13 mouse cellular contexts compared by ENCODE assay signal in genomic region chr8:70846371-70847154, GRCm38 (mm10). TPM values are rescaled to one million over a fixed set of nuclear protein-coding genes. Genes with fewer than 3 reads are reported as not detected.
DNase-seq lines count a peak whose midpoint lies in the region; ATAC-seq and TF ChIP-seq lines count a peak whose summit lies in the region.
"Had no signal": no experiment of that assay in that cellular context is flagged by ENCODE, and none has a peak within 500 bp of the region (broad histone marks: within the 10 kb centered on the region; RNA-seq: fewer than 3 reads in every experiment).

No protein-coding gene starts in this region.

- peak; percentile 55 for TF ChIP-seq CTCF in layer of hippocampus, adult 2 months (conservative IDR thresholded peaks at IDR 0.05)
- TF ChIP-seq CTCF in C2C12 (IDR thresholded peaks at IDR 0.05; ENCODE audit: control insufficient read depth, insufficient read depth, insufficient read length) = peak; percentile 8

- no peak overlapping the region for H3K27ac ChIP-seq in embryonic facial prominence, embryonic 13.5 days
- no peak overlapping the region for H3K27ac ChIP-seq in embryonic facial prominence, embryonic 10.5 days (replicated peaks)
- no peak overlapping the region for H3K27ac ChIP-seq in layer of hippocampus, adult 2 months
- H3K27ac ChIP-seq: embryonic facial prominence, embryonic 15.5 days; heart, embryonic 15.5 days had no signal

- ATAC-seq in embryonic facial prominence, embryonic 13.5 days (ENCODE audit: insufficient number of reproducible peaks, insufficient read depth, low FRiP score, low TSS enrichment, low read depth) = no peak
- ATAC-seq in megakaryocyte progenitor cell, adult 5-6 weeks (replicated peaks; ENCODE audit: poor library complexity) = peak; percentile 51
- ATAC-seq in monocyte, adult 5-6 weeks (replicated peaks; ENCODE audit: insufficient number of reproducible peaks, low FRiP score, low TSS enrichment, poor library complexity, severe bottlenecking) = no peak

- 0 out of 2 replicates have a peak, but pooled peaks cover 3% of the 10 kb centered on the region for H3K27me3 ChIP-seq in embryonic facial prominence, embryonic 13.5 days
- peaks cover 42% of the 10 kb centered on the region for H3K27me3 ChIP-seq in embryonic facial prominence, embryonic 10.5 days (replicated peaks; ENCODE audit: low read depth, poor library complexity, severe bottlenecking)
- peaks cover 6% of the 10 kb centered on the region for H3K27me3 ChIP-seq in C2C12 (ENCODE audit: control insufficient read depth, insufficient read depth, insufficient read length)

- no peaks in the 10 kb centered on the region; the same call in 1 of the 2 replicates for H3K4me1 ChIP-seq in embryonic facial prominence, embryonic 13.5 days
- H3K4me1 ChIP-seq in embryonic facial prominence, embryonic 10.5 days = peaks cover 15% of the 10 kb centered on the region
- H3K4me1 ChIP-seq: embryonic facial prominence, embryonic 15.5 days; heart, embryonic 15.5 days had no signal

- 0 out of 2 replicates have a peak overlapping the region, but pooled peaks have one; percentile 21 for H3K9ac ChIP-seq in embryonic facial prominence, embryonic 13.5 days
- H3K9ac ChIP-seq: embryonic facial prominence, embryonic 15.5 days; heart, embryonic 15.5 days had no signal

- no peaks in the 10 kb centered on the region for H3K79me3 ChIP-seq in C2C12 (ENCODE audit: low read depth)

- H3K9me3 ChIP-seq in embryonic facial prominence, embryonic 13.5 days = no peaks in the 10 kb centered on the region
- H3K9me3 ChIP-seq in embryonic facial prominence, embryonic 10.5 days = no peaks in the 10 kb centered on the region
- H3K9me3 ChIP-seq: embryonic facial prominence, embryonic 15.5 days; heart, embryonic 15.5 days; megakaryocyte, embryonic 14.5 days had no signal

- no peak overlapping the region for H3K4me3 ChIP-seq in embryonic facial prominence, embryonic 13.5 days
- no peak overlapping the region for H3K4me3 ChIP-seq in embryonic facial prominence, embryonic 10.5 days
- no peak overlapping the region for H3K4me3 ChIP-seq in layer of hippocampus, adult 2 months
- no peak overlapping the region for H3K4me3 ChIP-seq in C2C12 (ENCODE audit: insufficient read depth, poor library complexity, severe bottlenecking)
- H3K4me3 ChIP-seq: embryonic facial prominence, embryonic 15.5 days; heart, embryonic 15.5 days; megakaryocyte, embryonic 14.5 days had no signal

- WGBS in embryonic facial prominence, embryonic 13.5 days = 56% methylated on average over 15 of the region's 15 CpGs
- WGBS in embryonic facial prominence, embryonic 10.5 days = 59% methylated on average over 15 of the region's 15 CpGs

- H3K4me2 ChIP-seq in embryonic facial prominence, embryonic 13.5 days = no peak overlapping the region
- H3K4me2 ChIP-seq: embryonic facial prominence, embryonic 15.5 days; heart, embryonic 15.5 days had no signal

- H3K79me2 ChIP-seq in C2C12 (ENCODE audit: control insufficient read depth, insufficient read depth) = no peaks in the 10 kb centered on the region

- H3K36me3 ChIP-seq in embryonic facial prominence, embryonic 13.5 days = no peaks in the 10 kb centered on the region
- no peaks in the 10 kb centered on the region for H3K36me3 ChIP-seq in embryonic facial prominence, embryonic 10.5 days (replicated peaks)
- no peaks in the 10 kb centered on the region for H3K36me3 ChIP-seq in C2C12 (ENCODE audit: control insufficient read depth, insufficient read depth)
- H3K36me3 ChIP-seq: embryonic facial prominence, embryonic 15.5 days; heart, embryonic 15.5 days had no signal

- no peak overlapping the region for H3ac ChIP-seq in C2C12 (ENCODE audit: control insufficient read depth, insufficient read length, low read depth)

- DNase-seq in embryonic facial prominence, embryonic 10.5 days (ENCODE audit: low spot score) = no peak
- no peak for DNase-seq in layer of hippocampus, adult 2 months (ENCODE audit: low spot score in 2 of 2)
- no peak for DNase-seq in layer of hippocampus, adult 8-10 months (ENCODE audit: low spot score in 2 of 2)
- DNase-seq in frontal cortex, postnatal 14 days (ENCODE audit: low spot score in 2 of 2) = no peak
- DNase-seq: cerebellum, postnatal 14 days; kidney, adult 11 months had no signal

TF ChIP-seq in C2C12, 6 proteins besides CTCF, POLR2A, EP300 and RAD21:
- TF ChIP-seq CEBPB (IDR thresholded peaks at IDR 0.05; ENCODE audit: low read depth) (no peak), MYOG (IDR thresholded peaks at IDR 0.05; ENCODE audit: control insufficient read depth, extremely low read depth, insufficient read length) (no peak), MYOD1 (IDR thresholded peaks at IDR 0.05; ENCODE audit: control insufficient read depth, insufficient read length, low read depth) (no peak), FOSL1 (IDR thresholded peaks at IDR 0.05; ENCODE audit: insufficient read depth, low read length, poor library complexity, severe bottlenecking) (no peak), MAX (IDR thresholded peaks at IDR 0.05) (no peak), USF1 (IDR thresholded peaks at IDR 0.05; ENCODE audit: low read depth) (no peak)

RNA-seq across cellular contexts. Expression of gene Arrdc2, which starts 7.0 kb away (rescaled TPM):
- polyA plus RNA-seq in embryonic facial prominence, embryonic 13.5 days (2015; fragmentation: Nextera tagmentation; extraction: Ambion mirVana) = 5.9 and 7.7 TPM in 2 replicates
- 5.1 and 5.8 TPM in 2 replicates for polyA plus RNA-seq in embryonic facial prominence, embryonic 10.5 days (2016; fragmentation: Nextera tagmentation; extraction: Ambion mirVana)
- total RNA-seq in layer of hippocampus, adult 2 months (2021) = 10 to 100 TPM; 13.8 to 20.9 TPM
- total RNA-seq in layer of hippocampus, adult 8-10 months (2022) = 10 to 100 TPM; 14.8 to 25.8 (median 21.3) TPM
- 4.4 TPM for polyA plus RNA-seq in C2C12 (2012; fragmentation: generic; extraction: Trizol)
- 6.0 and 8.6 TPM in 2 replicates for total RNA-seq in megakaryocyte progenitor cell, adult 5-6 weeks (2015)
- total RNA-seq in megakaryocyte progenitor cell, adult 5-6 weeks (2017) = 4.8 and 8.8 TPM in 2 replicates
- total RNA-seq in monocyte, adult 5-6 weeks (2017) = 24.6 to 27.9 TPM (median 26.7 TPM) in 3 replicates

RNA-seq across cellular contexts. Expression of gene Kcnn1, which starts 16.5 kb away (rescaled TPM):
- polyA plus RNA-seq in embryonic facial prominence, embryonic 13.5 days (2015; fragmentation: Nextera tagmentation; extraction: Ambion mirVana) = 3.2 and 5.3 TPM in 2 replicates
- polyA plus RNA-seq in embryonic facial prominence, embryonic 10.5 days (2016; fragmentation: Nextera tagmentation; extraction: Ambion mirVana) = 4.7 and 5.1 TPM in 2 replicates
- total RNA-seq in layer of hippocampus, adult 2 months (2021) = 10 to 100 TPM; 17.4 to 18.3 TPM
- total RNA-seq in layer of hippocampus, adult 8-10 months (2022) = 10 to 100 TPM; 16.5 to 20.0 (median 16.6) TPM
- polyA plus RNA-seq in C2C12 (2012; fragmentation: generic; extraction: Trizol) = 3.2 TPM
- 0.12 and 0.42 TPM in 2 replicates for total RNA-seq in megakaryocyte progenitor cell, adult 5-6 weeks (2015)
- 0.84 and 0.92 TPM in 2 replicates for total RNA-seq in megakaryocyte progenitor cell, adult 5-6 weeks (2017)
- total RNA-seq in monocyte, adult 5-6 weeks (2017) = not detected in 3 replicates

RNA-seq across cellular contexts. Expression of gene Ccdc124, which starts 27.2 kb away (rescaled TPM):
- 108 and 124 TPM in 2 replicates for polyA plus RNA-seq in embryonic facial prominence, embryonic 13.5 days (2015; fragmentation: Nextera tagmentation; extraction: Ambion mirVana)
- polyA plus RNA-seq in embryonic facial prominence, embryonic 10.5 days (2016; fragmentation: Nextera tagmentation; extraction: Ambion mirVana) = 173 and 179 TPM in 2 replicates
- 10 to 100 TPM; 82.2 to 88.9 TPM for total RNA-seq in layer of hippocampus, adult 2 months (2021)
- total RNA-seq in layer of hippocampus, adult 8-10 months (2022) = 10 to 100 TPM; 69.8 to 87.9 (median 78.7) TPM
- 142 TPM for polyA plus RNA-seq in C2C12 (2012; fragmentation: generic; extraction: Trizol)
- total RNA-seq in megakaryocyte progenitor cell, adult 5-6 weeks (2015) = 27.6 and 37.2 TPM in 2 replicates
- total RNA-seq in megakaryocyte progenitor cell, adult 5-6 weeks (2017) = 33.9 and 37.1 TPM in 2 replicates
- total RNA-seq in monocyte, adult 5-6 weeks (2017) = 32.1 to 34.0 TPM (median 32.6 TPM) in 3 replicates

RNA-seq across cellular contexts. Expression of gene Il12rb1, which starts 38.3 kb away (rescaled TPM):
- polyA plus RNA-seq in embryonic facial prominence, embryonic 13.5 days (2015; fragmentation: Nextera tagmentation; extraction: Ambion mirVana) = 0.07 and 0.54 TPM in 2 replicates
- polyA plus RNA-seq in embryonic facial prominence, embryonic 10.5 days (2016; fragmentation: Nextera tagmentation; extraction: Ambion mirVana) = not detected in 2 replicates
- total RNA-seq in layer of hippocampus, adult 2 months (2021) = 1 to 10 TPM in 1 of 2 experiments, under 1 TPM in 1; 0.61 to 1.1 TPM
- total RNA-seq in layer of hippocampus, adult 8-10 months (2022) = 1 to 10 TPM in 1 of 4 experiments, under 1 TPM in 3; 0.83 to 1.1 (median 0.85) TPM
- 29.3 TPM for polyA plus RNA-seq in C2C12 (2012; fragmentation: generic; extraction: Trizol)
- 0.07 and 0.64 TPM in 2 replicates for total RNA-seq in megakaryocyte progenitor cell, adult 5-6 weeks (2015)
- 1.0 and 1.7 TPM in 2 replicates for total RNA-seq in megakaryocyte progenitor cell, adult 5-6 weeks (2017)
- total RNA-seq in monocyte, adult 5-6 weeks (2017) = 2.7 to 11.0 TPM (median 7.9 TPM) in 3 replicates

RNA-seq across cellular contexts. Expression of gene Mast3, which starts 41.7 kb away (rescaled TPM):
- 12.5 and 13.8 TPM in 2 replicates for polyA plus RNA-seq in embryonic facial prominence, embryonic 13.5 days (2015; fragmentation: Nextera tagmentation; extraction: Ambion mirVana)
- 12.4 and 13.9 TPM in 2 replicates for polyA plus RNA-seq in embryonic facial prominence, embryonic 10.5 days (2016; fragmentation: Nextera tagmentation; extraction: Ambion mirVana)
- total RNA-seq in layer of hippocampus, adult 2 months (2021) = 100 to 1,000 TPM; 468 to 473 TPM
- total RNA-seq in layer of hippocampus, adult 8-10 months (2022) = 100 to 1,000 TPM; 340 to 427 (median 396) TPM
- polyA plus RNA-seq in C2C12 (2012; fragmentation: generic; extraction: Trizol) = 32.5 TPM
- total RNA-seq in megakaryocyte progenitor cell, adult 5-6 weeks (2015) = 48.7 and 50.0 TPM in 2 replicates
- total RNA-seq in megakaryocyte progenitor cell, adult 5-6 weeks (2017) = 13.9 and 16.7 TPM in 2 replicates
- total RNA-seq in monocyte, adult 5-6 weeks (2017) = 9.6 to 28.2 TPM (median 11.6 TPM) in 3 replicates

Comparison
In these comparisons a context has a peak if more than half of its experiments do, and no peak if none do; other contexts are left out.
1. RNA of gene Kcnn1, which starts 16.5 kb away (total RNA-seq): 17.4 to 18.3 TPM in layer of hippocampus, adult 2 months and 16.5 to 20.0 TPM in layer of hippocampus, adult 8-10 months; 0.12 to 0.92 TPM in megakaryocyte progenitor cell, adult 5-6 weeks and not detected in monocyte, adult 5-6 weeks; every median in the first group is over 4 times any median in the second.